Mouse (Mus musculus) left cerebral cortex, postnatal 10 days (tissue): ENCODE data around the gene Dynlt1b. TPM values are rescaled to one million over a fixed set of nuclear protein-coding genes. Genes with fewer than 3 reads are reported as not detected.
"Not testable (repeated sequence)": the region's sequence is repeated elsewhere in the genome, so short reads cannot be mapped to it uniquely, and the experiment has no call there.

Experiments
- DNase-seq, 2 experiments: peaks; one replicate each; pipeline ENCODE4 v3.0.0; 2021 to 2022; ENCODE audit warnings: low spot score in 2 of 2, mixed read lengths in 1 of 2; ENCODE audit errors: extremely low spot score in 1 of 2
- intact Hi-C: fragments of 180-260 bp; cut with DNase I; formaldehyde crosslinking; loops from one replicate; pipeline ENCODE4 v1.15.1; 2025
- total RNA-seq, 2 experiments: library from RNA; stranded (reverse); gene quantifications; 2 replicates each; pipeline ENCODE4 v1.2.3; 2021

Gene Dynlt1b
- 100 to 1,000 TPM; 258 to 295 TPM for total RNA-seq

GRCm38 (mm10) chr17:6429945-6430344 is at the start of gene Dynlt1b:
Gene Dynlt1b (plus strand): TSS chr17:6430112.
- peak; percentile 100 for DNase-seq
- intact Hi-C loops: not testable (repeated sequence)

GRCm38 (mm10) chr17:6380182-6380841 is 49.6 kb upstream of the Dynlt1b start:
- intact Hi-C loops, DNase-seq: not testable (repeated sequence)

GRCm38 (mm10) chr17:6381071-6381682 is 48.7 kb upstream of the Dynlt1b start:
- intact Hi-C loops, DNase-seq: not testable (repeated sequence)

GRCm38 (mm10) chr17:6386927-6387326 is 43.0 kb upstream of the Dynlt1b start:
- intact Hi-C loops, DNase-seq: not testable (repeated sequence)

- DNase-seq, intact Hi-C loops: not testable (repeated sequence)
These were observed 42.5 kb upstream of the Dynlt1b start for GRCm38 (mm10) chr17:6387380-6387911.

- DNase-seq, intact Hi-C loops: not testable (repeated sequence)
These were observed 40.4 kb upstream of the Dynlt1b start for GRCm38 (mm10) chr17:6389463-6389862.

- intact Hi-C loops, DNase-seq: not testable (repeated sequence)
These were observed 39.2 kb upstream of the Dynlt1b start for GRCm38 (mm10) chr17:6390731-6391130.

GRCm38 (mm10) chr17:6391736-6392135 is 38.2 kb upstream of the Dynlt1b start:
- intact Hi-C loops, DNase-seq: not testable (repeated sequence)

- intact Hi-C loops, DNase-seq: not testable (repeated sequence)
These were observed 37.2 kb upstream of the Dynlt1b start for GRCm38 (mm10) chr17:6392473-6393340.

- intact Hi-C loops, DNase-seq: not testable (repeated sequence)
These were observed 31.8 kb upstream of the Dynlt1b start for GRCm38 (mm10) chr17:6398079-6398478.

- intact Hi-C loops: not testable (repeated sequence)
- peak in 1 of 2 experiments; percentile 22 for DNase-seq
These were observed 31.1 kb upstream of the Dynlt1b start for GRCm38 (mm10) chr17:6398816-6399215.

GRCm38 (mm10) chr17:6399281-6400096 is 30.4 kb upstream of the Dynlt1b start:
- peak in 1 of 2 experiments; percentile 56 for DNase-seq
- intact Hi-C loops: not testable (repeated sequence)

GRCm38 (mm10) chr17:6400097-6400489 is 29.8 kb upstream of the Dynlt1b start:
- intact Hi-C loops, DNase-seq: not testable (repeated sequence)

- DNase-seq, intact Hi-C loops: not testable (repeated sequence)
These were observed 25.4 kb upstream of the Dynlt1b start for GRCm38 (mm10) chr17:6404493-6404892.

GRCm38 (mm10) chr17:6406972-6407371 is 22.9 kb upstream of the Dynlt1b start:
- DNase-seq, intact Hi-C loops: not testable (repeated sequence)

GRCm38 (mm10) chr17:6410713-6411213 is 19.1 kb upstream of the Dynlt1b start:
- intact Hi-C loops, DNase-seq: not testable (repeated sequence)

- DNase-seq, intact Hi-C loops: not testable (repeated sequence)
These were observed 12.8 kb upstream of the Dynlt1b start for GRCm38 (mm10) chr17:6417118-6417517.

GRCm38 (mm10) chr17:6420557-6420956 is 9.4 kb upstream of the Dynlt1b start:
- DNase-seq, intact Hi-C loops: not testable (repeated sequence)
